Mouse (Mus musculus) heart, postnatal 0 days (tissue): Measurements from ENCODE around the gene Ric3.

ENCODE experiments used
- CTCF ChIP-seq: IDR thresholded peaks from 2 replicates; pipeline ENCODE4 v1.5.1; 2016; ENCODE audit warnings: antibody characterized with exemption, control low read depth, low read depth
- EP300 ChIP-seq: IDR thresholded peaks from 2 replicates; pipeline ENCODE4 v1.6.1; 2016; ENCODE audit warnings: antibody characterized with exemption, low read depth

DNA sequence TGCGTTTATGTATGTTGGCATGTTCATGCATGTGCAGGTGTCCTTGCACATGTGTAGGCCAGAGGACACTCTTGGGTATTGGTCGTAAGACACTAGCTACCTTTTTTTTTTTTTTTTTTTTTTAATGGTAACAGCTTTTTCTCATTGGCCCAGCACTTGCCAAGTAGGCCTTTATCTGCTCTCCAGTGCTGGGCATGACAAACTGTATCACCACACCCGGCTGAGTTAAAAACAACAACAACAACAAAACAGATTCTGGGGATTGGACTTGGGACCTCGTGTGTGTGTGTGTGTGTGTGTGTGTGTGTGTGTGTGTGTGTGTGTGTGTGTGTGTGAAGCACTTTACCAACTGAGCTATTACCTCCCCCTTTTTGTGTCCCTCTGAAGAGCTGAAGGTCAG is 13.5 kb upstream of the Ric3 start:
- TF ChIP-seq CTCF (no peak), EP300 (no peak)
